Mouse (Mus musculus): ENCODE measurements at regions not wholly inside any gene's neighbourhood (a gene's known extent, or its start where the extent isn't known, plus 50 kb on each side); places are given as distances from the start of the nearest gene placed in this dataset.

DNA sequence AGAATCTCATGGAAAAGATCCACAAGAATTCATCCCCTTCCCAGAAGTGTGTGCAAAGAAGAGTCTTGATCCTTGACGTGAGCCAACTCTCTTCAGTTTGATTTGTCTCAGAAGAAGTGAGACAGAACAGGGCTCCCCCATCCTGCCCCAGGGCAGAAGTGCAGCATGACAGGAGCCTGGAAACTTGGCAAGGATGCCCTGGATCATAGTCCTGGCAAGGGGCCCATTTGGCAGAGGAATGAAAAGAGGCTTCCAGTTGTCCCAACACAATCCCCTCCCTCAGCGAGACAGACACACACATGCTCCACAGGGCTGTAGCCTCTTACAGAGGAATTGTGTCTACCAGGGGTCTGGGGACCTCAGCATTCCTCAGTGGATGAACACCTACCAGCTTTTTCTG, 102.7 kb downstream of the Ptpn20 start:
- no peaks in the 10 kb centered on the region for H3K36me3 ChIP-seq (ENCODE audit: control insufficient read depth, insufficient read depth, low read length)
- H3K27ac ChIP-seq (ENCODE audit: low read depth, low read length) = no peak overlapping the region
- no peaks in the 10 kb centered on the region for H3K27me3 ChIP-seq (ENCODE audit: control insufficient read depth, insufficient read depth, low read length)
- no peak for ATAC-seq (ENCODE audit: low FRiP score)
- H3K4me3 ChIP-seq (ENCODE audit: low read depth, low read length) = no peak overlapping the region
- no peaks in the 10 kb centered on the region for H3K4me1 ChIP-seq (replicated peaks; ENCODE audit: control insufficient read depth, insufficient read depth, low read length)
- DNase-seq (ENCODE audit: low spot score) = no peak
- WGBS = 85% methylated on average over 2 of the region's 2 CpGs
- no peak overlapping the region for H3K9ac ChIP-seq (ENCODE audit: low read depth, low read length)
- H3K4me2 ChIP-seq (replicated peaks; ENCODE audit: low read depth, low read length) = no peak overlapping the region
- H3K9me3 ChIP-seq (ENCODE audit: control insufficient read depth, low read length) = no peaks in the 10 kb centered on the region

DNA sequence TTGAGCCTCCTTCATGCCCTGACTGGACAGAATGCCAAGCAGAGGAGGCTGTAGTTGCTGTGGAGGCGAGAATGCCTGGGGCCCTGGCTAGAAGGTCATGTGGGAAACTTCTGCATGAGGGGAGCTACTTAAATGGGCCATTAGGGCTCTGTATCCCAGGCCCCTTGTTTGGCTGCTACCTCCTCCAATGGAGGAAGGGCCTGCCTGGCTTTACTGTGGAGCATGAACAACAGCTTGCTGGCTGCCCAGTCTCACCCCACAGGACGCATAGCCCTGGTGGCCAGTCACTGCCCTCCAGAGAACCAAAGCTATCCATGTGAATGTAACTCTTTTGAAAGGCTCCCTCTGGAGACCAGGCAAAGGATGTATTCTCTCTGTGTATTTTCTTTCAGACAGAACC, 105.2 kb downstream of the Ptpn20 start:
- no peak for DNase-seq (ENCODE audit: low spot score)
- Histone ChIP-seq H3K27me3 (ENCODE audit: control insufficient read depth, insufficient read depth, low read length) (no peaks in the 10 kb centered on the region), H3K4me1 (replicated peaks; ENCODE audit: control insufficient read depth, insufficient read depth, low read length) (no peaks in the 10 kb centered on the region), H3K36me3 (ENCODE audit: control insufficient read depth, insufficient read depth, low read length) (no peaks in the 10 kb centered on the region), H3K4me3 (ENCODE audit: low read depth, low read length) (no peak overlapping the region), H3K27ac (ENCODE audit: low read depth, low read length) (no peak overlapping the region), H3K4me2 (replicated peaks; ENCODE audit: low read depth, low read length) (no peak overlapping the region), H3K9ac (ENCODE audit: low read depth, low read length) (no peak overlapping the region), H3K9me3 (ENCODE audit: control insufficient read depth, low read length) (no peaks in the 10 kb centered on the region)
- 63% methylated on average over 2 of the region's 2 CpGs for WGBS
- no peak for ATAC-seq (ENCODE audit: low FRiP score)

DNA sequence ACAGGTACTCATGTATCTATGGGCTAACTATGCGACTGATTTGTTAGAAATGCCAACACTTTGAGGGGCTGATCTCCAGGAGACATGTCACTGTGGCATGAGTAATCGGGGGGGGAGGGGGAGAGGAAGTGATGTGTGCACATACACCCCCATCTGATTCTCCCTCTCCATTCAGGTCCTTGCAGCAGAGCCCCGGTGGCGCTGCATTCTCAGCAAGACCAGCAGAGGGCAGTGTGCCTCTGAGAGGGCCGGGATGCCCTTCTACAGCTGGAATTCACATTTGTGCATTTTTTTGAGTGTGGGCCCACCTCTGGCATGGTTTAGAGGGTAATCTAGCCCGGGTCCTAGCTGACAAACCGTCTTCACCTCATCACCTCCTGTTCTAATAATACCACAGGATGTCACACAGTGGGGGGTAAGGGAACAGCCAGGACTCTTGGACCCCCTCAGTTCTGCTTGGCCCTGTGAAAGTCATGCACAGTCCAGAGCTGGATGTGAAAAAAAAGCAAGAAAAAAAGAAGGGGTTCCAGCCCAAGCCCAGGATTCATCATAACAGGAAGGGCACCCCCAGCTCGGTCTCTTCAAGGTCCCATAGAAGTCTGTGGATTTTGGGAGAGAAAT, 106.5 kb downstream of the Ptpn20 start:
- no peak overlapping the region for H3K4me2 ChIP-seq (replicated peaks; ENCODE audit: low read depth, low read length)
- H3K9me3 ChIP-seq (ENCODE audit: control insufficient read depth, low read length) = no peaks in the 10 kb centered on the region
- no peak overlapping the region for H3K9ac ChIP-seq (ENCODE audit: low read depth, low read length)
- peak; percentile 65 for ATAC-seq (ENCODE audit: low FRiP score)
- no peaks in the 10 kb centered on the region for H3K4me1 ChIP-seq (replicated peaks; ENCODE audit: control insufficient read depth, insufficient read depth, low read length)
- H3K27me3 ChIP-seq (ENCODE audit: control insufficient read depth, insufficient read depth, low read length) = no peaks in the 10 kb centered on the region
- WGBS = 20% methylated on average over 8 of the region's 8 CpGs
- H3K4me3 ChIP-seq (ENCODE audit: low read depth, low read length) = no peak overlapping the region
- DNase-seq (ENCODE audit: low spot score) = peak; percentile 88
- H3K27ac ChIP-seq (ENCODE audit: low read depth, low read length) = no peak overlapping the region
- H3K36me3 ChIP-seq (ENCODE audit: control insufficient read depth, insufficient read depth, low read length) = no peaks in the 10 kb centered on the region

DNA sequence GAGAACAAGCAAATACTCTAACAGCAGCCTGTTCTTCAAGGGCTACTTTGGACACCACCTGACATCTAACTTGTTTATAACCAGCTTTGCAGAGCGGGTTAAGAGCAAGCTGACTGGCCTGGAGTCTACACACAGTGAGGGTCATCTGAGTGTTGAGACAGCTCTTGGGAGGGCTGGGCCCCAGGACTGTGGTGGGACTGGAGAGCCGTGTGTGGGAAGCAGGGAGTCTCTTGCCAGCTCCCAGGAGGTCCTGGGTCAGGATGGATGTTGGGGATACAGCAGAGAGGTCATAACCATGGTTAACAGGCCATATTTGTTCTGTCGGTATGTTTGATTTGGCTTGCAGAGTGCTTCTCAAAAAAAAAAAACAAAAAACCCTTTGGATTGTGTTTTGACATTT, 107.8 kb downstream of the Ptpn20 start:
- Histone ChIP-seq H3K4me3 (ENCODE audit: low read depth, low read length) (no peak overlapping the region), H3K27ac (ENCODE audit: low read depth, low read length) (no peak overlapping the region), H3K27me3 (ENCODE audit: control insufficient read depth, insufficient read depth, low read length) (no peaks in the 10 kb centered on the region), H3K36me3 (ENCODE audit: control insufficient read depth, insufficient read depth, low read length) (no peaks in the 10 kb centered on the region), H3K4me1 (replicated peaks; ENCODE audit: control insufficient read depth, insufficient read depth, low read length) (no peaks in the 10 kb centered on the region), H3K9ac (ENCODE audit: low read depth, low read length) (no peak overlapping the region), H3K9me3 (ENCODE audit: control insufficient read depth, low read length) (no peaks in the 10 kb centered on the region), H3K4me2 (replicated peaks; ENCODE audit: low read depth, low read length) (no peak overlapping the region)
- DNase-seq (ENCODE audit: low spot score) (no peak), ATAC-seq (ENCODE audit: low FRiP score) (no peak)
- 85% methylated on average over 3 of the region's 3 CpGs for WGBS

DNA sequence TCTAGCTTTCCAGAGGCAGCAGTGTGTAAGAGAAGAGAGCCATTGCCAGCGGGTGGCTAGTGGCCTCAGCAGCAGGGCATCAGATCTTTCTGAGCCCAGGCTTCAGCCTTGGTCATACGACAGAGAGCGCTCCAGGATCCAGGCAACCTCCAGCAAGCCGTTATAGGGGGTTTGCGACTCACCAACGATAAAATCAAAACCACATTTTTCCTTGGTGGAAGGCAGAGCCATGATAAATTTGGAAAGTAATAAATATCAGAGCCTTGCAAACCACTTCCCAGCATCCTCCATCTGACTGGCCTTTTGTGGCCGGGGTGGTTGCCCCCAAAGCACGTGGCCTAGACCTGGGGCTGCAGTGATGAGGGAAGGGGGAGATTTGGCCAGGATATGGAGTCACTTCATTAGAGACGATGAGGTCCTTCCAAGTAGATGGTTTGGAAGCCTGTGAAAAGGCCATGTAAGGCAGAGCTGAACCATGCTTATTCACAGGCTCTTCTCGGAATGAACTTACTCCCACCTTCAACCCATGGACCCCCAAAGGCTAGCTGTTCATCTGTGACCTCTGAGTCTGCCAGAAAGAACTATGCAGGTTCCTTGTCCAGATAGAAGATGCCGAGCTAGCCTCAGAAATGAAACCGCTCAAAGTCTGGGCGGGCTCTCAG, 110.9 kb downstream of the Ptpn20 start:
- Histone ChIP-seq H3K9me3 (ENCODE audit: control insufficient read depth, low read length) (no peaks in the 10 kb centered on the region), H3K9ac (ENCODE audit: low read depth, low read length) (no peak overlapping the region), H3K4me2 (replicated peaks; ENCODE audit: low read depth, low read length) (no peak overlapping the region), H3K4me3 (ENCODE audit: low read depth, low read length) (no peak overlapping the region), H3K4me1 (replicated peaks; ENCODE audit: control insufficient read depth, insufficient read depth, low read length) (no peaks in the 10 kb centered on the region), H3K27me3 (ENCODE audit: control insufficient read depth, insufficient read depth, low read length) (no peaks in the 10 kb centered on the region), H3K27ac (ENCODE audit: low read depth, low read length) (no peak overlapping the region), H3K36me3 (ENCODE audit: control insufficient read depth, insufficient read depth, low read length) (no peaks in the 10 kb centered on the region)
- DNase-seq (ENCODE audit: low spot score) (no peak), ATAC-seq (ENCODE audit: low FRiP score) (no peak)
- 80% methylated on average over 13 of the region's 13 CpGs for WGBS

DNA sequence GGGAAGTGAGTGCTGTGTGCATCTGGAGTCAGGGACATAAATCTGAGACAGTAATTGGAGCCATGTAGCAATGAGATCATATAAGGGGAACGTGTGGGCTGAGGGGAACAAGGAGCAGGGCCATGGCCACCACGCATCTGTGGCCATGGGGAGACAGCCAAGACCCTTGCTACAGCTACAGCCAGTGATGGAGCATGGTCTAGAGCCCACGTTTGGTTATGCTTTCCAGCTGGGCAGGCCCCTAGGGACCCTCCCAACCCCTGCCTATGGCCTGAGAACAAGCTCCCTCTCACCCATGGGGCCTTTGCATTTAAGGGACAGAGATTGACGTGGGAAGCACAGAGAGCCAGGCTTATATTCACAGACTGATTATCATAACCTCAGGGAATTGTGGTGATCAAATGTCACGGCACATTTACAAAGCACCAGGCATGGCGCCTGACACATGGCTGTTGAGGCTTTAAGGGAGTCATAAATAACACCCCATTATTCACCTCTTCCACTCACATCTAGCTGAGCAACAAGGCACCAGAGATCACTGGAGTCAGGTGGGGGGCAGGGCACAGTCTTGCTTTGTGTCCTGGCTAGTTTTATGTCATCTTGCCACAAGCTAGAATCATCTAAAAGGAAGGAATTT, 118.8 kb downstream of the Ptpn20 start:
- H3K27ac ChIP-seq (ENCODE audit: low read depth, low read length) = no peak overlapping the region
- peak; percentile 83 for ATAC-seq (ENCODE audit: low FRiP score)
- no peaks in the 10 kb centered on the region for H3K27me3 ChIP-seq (ENCODE audit: control insufficient read depth, insufficient read depth, low read length)

DNA sequence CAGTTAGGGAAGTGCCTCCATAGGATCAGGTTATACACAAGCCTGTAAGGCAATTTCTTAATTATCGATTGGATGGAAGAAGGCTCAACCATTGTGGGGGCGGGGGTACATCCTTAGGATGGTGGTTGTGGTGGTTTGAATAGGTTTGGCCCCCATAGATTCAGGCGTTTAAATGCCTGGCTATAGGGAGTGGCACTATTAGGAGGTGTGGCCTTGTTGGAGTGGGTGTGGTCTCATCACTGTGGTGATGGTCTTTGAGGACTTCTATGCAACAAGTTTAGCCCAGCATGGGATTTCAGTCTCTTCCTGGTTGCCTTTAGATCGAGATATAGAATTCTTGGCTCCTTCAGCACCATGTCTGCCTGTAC, 119.3 kb downstream of the Ptpn20 start:
- H3K4me1 ChIP-seq (replicated peaks; ENCODE audit: control insufficient read depth, insufficient read depth, low read length) = no peaks in the 10 kb centered on the region
- no peak overlapping the region for H3K27ac ChIP-seq (ENCODE audit: low read depth, low read length)
- H3K4me3 ChIP-seq (ENCODE audit: low read depth, low read length) = no peak overlapping the region
- no peak overlapping the region for H3K9ac ChIP-seq (ENCODE audit: low read depth, low read length)
- ATAC-seq (ENCODE audit: low FRiP score) (0 out of 2 replicates have a peak, but pooled peaks have one; percentile 14), DNase-seq (ENCODE audit: low spot score) (no peak)
- H3K36me3 ChIP-seq (ENCODE audit: control insufficient read depth, insufficient read depth, low read length) = no peaks in the 10 kb centered on the region
- H3K4me2 ChIP-seq (replicated peaks; ENCODE audit: low read depth, low read length) = no peak overlapping the region
- no peaks in the 10 kb centered on the region for H3K9me3 ChIP-seq (ENCODE audit: control insufficient read depth, low read length)
- 85% methylated on average over 4 of the region's 4 CpGs for WGBS
- no peaks in the 10 kb centered on the region for H3K27me3 ChIP-seq (ENCODE audit: control insufficient read depth, insufficient read depth, low read length)

More for the DNA sequence above, 118.8 kb downstream of the Ptpn20 start:
- H3K36me3 ChIP-seq (ENCODE audit: control insufficient read depth, insufficient read depth, low read length) = no peaks in the 10 kb centered on the region
- H3K4me1 ChIP-seq (replicated peaks; ENCODE audit: control insufficient read depth, insufficient read depth, low read length) = no peaks in the 10 kb centered on the region
- H3K4me3 ChIP-seq (ENCODE audit: low read depth, low read length) = no peak overlapping the region
- peak; percentile 33 for DNase-seq (ENCODE audit: low spot score)
- no peaks in the 10 kb centered on the region for H3K9me3 ChIP-seq (ENCODE audit: control insufficient read depth, low read length)
- no peak overlapping the region for H3K4me2 ChIP-seq (replicated peaks; ENCODE audit: low read depth, low read length)
- no peak overlapping the region for H3K9ac ChIP-seq (ENCODE audit: low read depth, low read length)
- WGBS = 40% methylated on average over 6 of the region's 6 CpGs

DNA sequence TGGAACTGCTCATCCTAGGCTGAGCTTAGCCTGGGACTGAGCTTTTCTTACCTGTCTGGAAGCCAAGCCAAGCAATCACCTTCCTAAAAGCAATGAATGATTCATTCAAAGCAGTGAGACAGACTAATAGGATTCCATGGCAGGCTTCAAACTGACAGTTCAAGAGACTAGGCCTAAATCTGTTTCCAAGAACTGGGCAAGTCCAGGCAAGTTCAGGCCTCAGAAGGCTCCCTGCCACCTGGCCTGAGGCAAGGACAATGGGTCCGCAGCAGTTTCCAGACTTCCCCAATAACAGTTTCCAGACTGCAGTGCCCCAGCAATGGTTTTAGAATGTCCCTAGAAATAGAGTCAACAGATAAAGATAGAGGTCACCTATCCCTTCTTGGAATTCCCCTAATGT, 123.5 kb downstream of the Ptpn20 start:
- DNase-seq (ENCODE audit: low spot score) (no peak), ATAC-seq (ENCODE audit: low FRiP score) (no peak)
- 94% methylated on average over 1 of the region's 1 CpGs for WGBS
- no peak overlapping the region for H3K9ac ChIP-seq (ENCODE audit: low read depth, low read length)
- no peak overlapping the region for H3K4me2 ChIP-seq (replicated peaks; ENCODE audit: low read depth, low read length)
- no peaks in the 10 kb centered on the region for H3K9me3 ChIP-seq (ENCODE audit: control insufficient read depth, low read length)
- H3K4me1 ChIP-seq (replicated peaks; ENCODE audit: control insufficient read depth, insufficient read depth, low read length) = no peaks in the 10 kb centered on the region
- no peak overlapping the region for H3K4me3 ChIP-seq (ENCODE audit: low read depth, low read length)
- H3K27me3 ChIP-seq (ENCODE audit: control insufficient read depth, insufficient read depth, low read length) = no peaks in the 10 kb centered on the region
- no peak overlapping the region for H3K27ac ChIP-seq (ENCODE audit: low read depth, low read length)
- H3K36me3 ChIP-seq (ENCODE audit: control insufficient read depth, insufficient read depth, low read length) = no peaks in the 10 kb centered on the region

DNA sequence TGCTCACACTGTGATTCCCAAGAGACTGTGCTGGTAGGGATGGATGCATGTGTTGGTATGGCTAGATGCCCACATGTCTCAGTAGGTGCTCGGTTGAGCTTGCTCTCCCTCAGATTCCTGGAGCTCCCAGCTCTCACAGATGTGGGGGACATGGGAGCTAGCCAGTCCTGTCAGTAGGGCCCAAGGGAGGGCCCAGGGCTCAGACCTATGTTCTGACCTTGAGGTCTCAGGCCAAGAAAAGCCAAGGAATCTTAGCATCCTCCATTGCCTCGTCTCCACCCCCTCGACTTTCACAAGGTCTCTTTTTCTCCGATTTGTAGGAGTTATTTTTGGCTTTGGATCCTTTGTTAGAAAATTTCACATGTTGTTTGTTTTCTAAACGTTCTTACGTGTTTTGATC, 130.6 kb downstream of the Ptpn20 start:
- 91% methylated on average over 6 of the region's 6 CpGs for WGBS
- ATAC-seq (ENCODE audit: low FRiP score) (no peak), DNase-seq (ENCODE audit: low spot score) (no peak)
- no peaks in the 10 kb centered on the region for H3K4me1 ChIP-seq (replicated peaks; ENCODE audit: control insufficient read depth, insufficient read depth, low read length)
- no peak overlapping the region for H3K4me3 ChIP-seq (ENCODE audit: low read depth, low read length)
- no peaks in the 10 kb centered on the region for H3K27me3 ChIP-seq (ENCODE audit: control insufficient read depth, insufficient read depth, low read length)
- H3K9me3 ChIP-seq (ENCODE audit: control insufficient read depth, low read length) = no peaks in the 10 kb centered on the region
- H3K27ac ChIP-seq (ENCODE audit: low read depth, low read length) = no peak overlapping the region
- no peaks in the 10 kb centered on the region for H3K36me3 ChIP-seq (ENCODE audit: control insufficient read depth, insufficient read depth, low read length)
- no peak overlapping the region for H3K4me2 ChIP-seq (replicated peaks; ENCODE audit: low read depth, low read length)
- H3K9ac ChIP-seq (ENCODE audit: low read depth, low read length) = no peak overlapping the region
